25 mouse cellular contexts compared by ENCODE assay signal in genomic region chr2:7493420-7493819, GRCm38 (mm10).
"Had no signal": no experiment of that assay in that cellular context is flagged by ENCODE, and none has a peak within 500 bp of the region (broad histone marks: within the 10 kb centered on the region; RNA-seq: fewer than 3 reads in every experiment).

No protein-coding gene starts in this region.

- H3K4me3 ChIP-seq: heart, adult 2 months; hindbrain, embryonic 10.5 days; hindbrain, embryonic 12.5 days; layer of hippocampus, adult 2 months; left cerebral cortex, adult 2 months; limb, embryonic 10.5 days; limb, embryonic 12.5 days; liver, embryonic 13.5 days; liver, embryonic 15.5 days had no signal

- H3K9me3 ChIP-seq: hindbrain, embryonic 10.5 days; hindbrain, embryonic 12.5 days; limb, embryonic 10.5 days; limb, embryonic 12.5 days; liver, embryonic 13.5 days; liver, embryonic 15.5 days had no signal

- DNase-seq: gastrocnemius, postnatal 14 days; gastrocnemius, postnatal 36 days; heart, adult 11 months; heart, adult 2 months; heart, postnatal 10 days; heart, postnatal 4 days; kidney, adult 2 months; kidney, adult 9 months; kidney, postnatal 14 days; kidney, postnatal 4 days; liver; liver, embryonic 13.5 days; liver, postnatal 0 days had no signal

- H3K4me2 ChIP-seq: heart, embryonic 11.5 days; hindbrain, embryonic 12.5 days; hindbrain, embryonic 14.5 days; limb, embryonic 12.5 days; liver, embryonic 11.5 days; liver, embryonic 13.5 days; liver, embryonic 15.5 days had no signal

- H3K27me3 ChIP-seq: hindbrain, embryonic 12.5 days; limb, embryonic 12.5 days; liver, embryonic 13.5 days; liver, embryonic 15.5 days had no signal

- ATAC-seq: hindbrain, embryonic 16.5 days; inflammation-experienced regulatory T-cells, adult 6 months; liver, postnatal 0 days had no signal

- H3K27ac ChIP-seq: heart, adult 2 months; hindbrain, embryonic 10.5 days; hindbrain, embryonic 12.5 days; hindbrain, embryonic 14.5 days; layer of hippocampus, adult 2 months; left cerebral cortex, adult 2 months; limb, embryonic 10.5 days; limb, embryonic 12.5 days; liver, embryonic 13.5 days; liver, embryonic 15.5 days had no signal

- H3K4me1 ChIP-seq: hindbrain, embryonic 10.5 days; hindbrain, embryonic 12.5 days; limb, embryonic 10.5 days; limb, embryonic 12.5 days; liver, embryonic 13.5 days; liver, embryonic 15.5 days had no signal

- H3K9ac ChIP-seq: hindbrain, embryonic 12.5 days; hindbrain, embryonic 14.5 days; limb, embryonic 12.5 days; liver, embryonic 13.5 days; liver, embryonic 15.5 days; liver, postnatal 0 days had no signal

- H3K36me3 ChIP-seq: hindbrain, embryonic 10.5 days; hindbrain, embryonic 12.5 days; limb, embryonic 10.5 days; limb, embryonic 12.5 days; liver, embryonic 13.5 days; liver, embryonic 15.5 days had no signal
